Mouse (Mus musculus) intestine, embryonic 14.5 days (tissue): ENCODE data around the gene Cyba. TPM values are rescaled to one million over a fixed set of nuclear protein-coding genes. Genes with fewer than 3 reads are reported as not detected.

Experiments used
- microRNA-seq: library from miRNA; unstranded; fragments of <30 nt; microRNA quantifications from one replicate; pipeline ENCODE4, GENCODE M21; 2016
- polyA plus RNA-seq: library from polyadenylated mRNA; unstranded; fragments of >200 nt; fragmentation: Nextera tagmentation; extraction: Ambion mirVana; gene quantifications from 2 replicates; pipeline ENCODE4 v1.2.1, GENCODE M21; 2014

Gene Cyba
- polyA plus RNA-seq, 1 experiment from 2014 or later = 307 TPM

Small RNAs within 50 kb of the gene (microRNA-seq; reads per million reads assigned to microRNA genes)
- not detected for gene Gm24366

Other genes starting within 250 kb of the Cyba start
- gene Zfpm1, start 150.8 kb downstream of the Cyba start, polyA plus RNA-seq = 4.2 and 6.4 TPM in 2 replicates
- gene Trhr2, start 72.2 kb downstream of the Cyba start, polyA plus RNA-seq = not detected in 2 replicates
- gene Zc3h18, start 56.3 kb downstream of the Cyba start, polyA plus RNA-seq = 37.0 and 38.6 TPM in 2 replicates
- gene Il17c, start 10.9 kb downstream of the Cyba start, polyA plus RNA-seq = not detected in 2 replicates
- 52.6 and 60.2 TPM in 2 replicates for gene Mvd, start 10.5 kb upstream of the Cyba start, polyA plus RNA-seq
- gene Snai3, start 27.8 kb upstream of the Cyba start, polyA plus RNA-seq = 1.1 and 1.3 TPM in 2 replicates
- gene Rnf166, start 43.1 kb upstream of the Cyba start, polyA plus RNA-seq = 31.4 and 34.0 TPM in 2 replicates
- 53.8 and 55.0 TPM in 2 replicates for gene Ctu2, start 43.2 kb upstream of the Cyba start, polyA plus RNA-seq
- gene Piezo1, start 118.4 kb upstream of the Cyba start, polyA plus RNA-seq = 17.9 and 21.6 TPM in 2 replicates
- 43.8 and 49.3 TPM in 2 replicates for gene Cdt1, start 135.1 kb upstream of the Cyba start, polyA plus RNA-seq
- 580 and 583 TPM in 2 replicates for gene Aprt, start 144.0 kb upstream of the Cyba start, polyA plus RNA-seq
- gene Galns, start 178.5 kb upstream of the Cyba start, polyA plus RNA-seq = 12.2 and 13.8 TPM in 2 replicates
- gene Trappc2l, start 178.7 kb upstream of the Cyba start, polyA plus RNA-seq = 67.3 and 71.8 TPM in 2 replicates
- not detected in 2 replicates for gene Pabpn1l, start 189.8 kb upstream of the Cyba start, polyA plus RNA-seq